Mouse (Mus musculus) forebrain, embryonic 11.5 days (tissue): ENCODE measurements at regions not wholly inside any gene's neighbourhood (a gene's known extent, or its start where the extent isn't known, plus 50 kb on each side); places are given as distances from the start of the nearest gene placed in this dataset.

Experiments used
- ATAC-seq: fragments of 200-750 bp; cut with Nextera tagmentation; replicated peaks from 2 replicates; pipeline ENCODE4 v1.8.0; 2017; ENCODE audit warnings: moderate TSS enrichment; ENCODE audit not compliant: low FRiP score
- DNase-seq: peaks from one replicate; pipeline ENCODE4 v3.0.0-alpha.2; 2017; ENCODE audit warnings: low spot score
- H3K27ac ChIP-seq: fragments of 300-500 bp; sonication (generic); 2 replicates; pipeline ENCODE4 v1.5.1; 2014; ENCODE audit warnings: low read depth, low read length
- H3K27me3 ChIP-seq: fragments of 300-500 bp; sonication (generic); 2 replicates; pipeline ENCODE4 v1.6.1; 2014; ENCODE audit warnings: mild to moderate bottlenecking, low read length, mixed read lengths; ENCODE audit not compliant: control insufficient read depth, insufficient read depth
- H3K36me3 ChIP-seq: fragments of 300-500 bp; sonication (generic); 2 replicates; pipeline ENCODE4 v1.6.1; 2014; ENCODE audit warnings: mild to moderate bottlenecking, low read length, moderate library complexity, mixed read lengths; ENCODE audit not compliant: control insufficient read depth, insufficient read depth
- H3K4me1 ChIP-seq: fragments of 300-500 bp; sonication (generic); replicated peaks from 2 replicates; pipeline ENCODE4 v1.6.1; 2014; ENCODE audit warnings: low read length, mixed read lengths; ENCODE audit not compliant: control insufficient read depth, insufficient read depth
- H3K4me2 ChIP-seq: fragments of 300-500 bp; sonication (generic); 2 replicates; pipeline ENCODE4 v1.6.1; 2014; ENCODE audit warnings: low read depth, mild to moderate bottlenecking, low read length, moderate library complexity, mixed read lengths; ENCODE audit not compliant: severe bottlenecking
- H3K4me3 ChIP-seq: fragments of 300-500 bp; sonication (generic); 2 replicates; pipeline ENCODE4 v1.5.1; 2014; ENCODE audit warnings: low read depth, low read length
- H3K9ac ChIP-seq: fragments of 300-500 bp; sonication (generic); 2 replicates; pipeline ENCODE4 v1.6.1; 2014; ENCODE audit warnings: low read length
- H3K9me3 ChIP-seq: fragments of 300-500 bp; sonication (generic); 2 replicates; pipeline ENCODE4 v1.6.1; 2016; ENCODE audit warnings: low read length, mixed read lengths; ENCODE audit not compliant: control insufficient read depth
- WGBS: fragments of 180-500 bp; shearing (Covaris S2); extraction: QIAGEN DNeasy Blood & Tissue Kit; methylation state at CpG from one replicate; pipeline ENCODE4 v1.1.7; 2014; 5-methylcytosine and 5-hydroxymethylcytosine counted together

GRCm38 (mm10) chr1:61146222-61146723, 168.5 kb downstream of the Icos start:
- Histone ChIP-seq H3K9me3 (no peaks in the 10 kb centered on the region), H3K27me3 (no peaks in the 10 kb centered on the region), H3K4me3 (no peak overlapping the region), H3K27ac (no peak overlapping the region), H3K4me2 (no peak overlapping the region), H3K4me1 (peaks cover 4% of the 10 kb centered on the region; the same call in 1 of the 2 replicates), H3K9ac (no peak overlapping the region), H3K36me3 (no peaks in the 10 kb centered on the region)
- WGBS = 28% methylated on average over 3 of the region's 3 CpGs
- ATAC-seq = peak; percentile 79
- peak; percentile 50 for DNase-seq

GRCm38 (mm10) chr1:61151742-61152141, 174.0 kb downstream of the Icos start:
- no peak overlapping the region for H3K4me2 ChIP-seq
- no peak overlapping the region for H3K27ac ChIP-seq
- H3K4me1 ChIP-seq = no peaks in the 10 kb centered on the region
- no peaks in the 10 kb centered on the region for H3K36me3 ChIP-seq
- DNase-seq (no peak), ATAC-seq (no peak)
- H3K9me3 ChIP-seq = no peaks in the 10 kb centered on the region
- WGBS = 72% methylated on average over 2 of the region's 2 CpGs
- H3K4me3 ChIP-seq = no peak overlapping the region
- no peak overlapping the region for H3K9ac ChIP-seq
- H3K27me3 ChIP-seq = no peaks in the 10 kb centered on the region

GRCm38 (mm10) chr1:61152157-61152556, 174.4 kb downstream of the Icos start:
- Histone ChIP-seq H3K9me3 (no peaks in the 10 kb centered on the region), H3K9ac (no peak overlapping the region), H3K4me1 (no peaks in the 10 kb centered on the region), H3K27ac (no peak overlapping the region), H3K27me3 (no peaks in the 10 kb centered on the region), H3K4me3 (no peak overlapping the region), H3K36me3 (no peaks in the 10 kb centered on the region), H3K4me2 (no peak overlapping the region)
- no peak for ATAC-seq
- no peak for DNase-seq
- WGBS = 90% methylated on average over 5 of the region's 5 CpGs

GRCm38 (mm10) chr1:61154216-61154615, 176.5 kb downstream of the Icos start:
- Histone ChIP-seq H3K27me3 (no peaks in the 10 kb centered on the region), H3K4me2 (no peak overlapping the region), H3K4me1 (no peaks in the 10 kb centered on the region), H3K27ac (no peak overlapping the region), H3K36me3 (no peaks in the 10 kb centered on the region), H3K9me3 (no peaks in the 10 kb centered on the region), H3K4me3 (no peak overlapping the region), H3K9ac (no peak overlapping the region)
- ATAC-seq = no peak
- DNase-seq = no peak
- WGBS = 95% methylated on average over 3 of the region's 3 CpGs

GRCm38 (mm10) chr1:61157271-61157670, 179.5 kb downstream of the Icos start:
- DNase-seq (no peak), ATAC-seq (no peak)
- Histone ChIP-seq H3K4me2 (no peak overlapping the region), H3K4me3 (no peak overlapping the region), H3K9ac (no peak overlapping the region), H3K9me3 (no peaks in the 10 kb centered on the region), H3K4me1 (no peaks in the 10 kb centered on the region), H3K27me3 (no peaks in the 10 kb centered on the region), H3K27ac (no peak overlapping the region), H3K36me3 (no peaks in the 10 kb centered on the region)
- 85% methylated on average over 4 of the region's 4 CpGs for WGBS

GRCm38 (mm10) chr1:61160505-61160904, 182.8 kb downstream of the Icos start:
- H3K4me2 ChIP-seq = no peak overlapping the region
- DNase-seq (no peak), ATAC-seq (no peak)
- no peaks in the 10 kb centered on the region for H3K36me3 ChIP-seq
- H3K27ac ChIP-seq = no peak overlapping the region
- no peaks in the 10 kb centered on the region for H3K9me3 ChIP-seq
- 82% methylated on average over 3 of the region's 3 CpGs for WGBS
- no peaks in the 10 kb centered on the region for H3K27me3 ChIP-seq
- no peak overlapping the region for H3K9ac ChIP-seq
- no peak overlapping the region for H3K4me3 ChIP-seq
- H3K4me1 ChIP-seq = no peaks in the 10 kb centered on the region

GRCm38 (mm10) chr1:61164271-61164670, 186.5 kb downstream of the Icos start:
- ATAC-seq = no peak
- no peak overlapping the region for H3K27ac ChIP-seq
- no peaks in the 10 kb centered on the region for H3K4me1 ChIP-seq
- 84% methylated on average over 2 of the region's 2 CpGs for WGBS
- H3K36me3 ChIP-seq = no peaks in the 10 kb centered on the region
- H3K9ac ChIP-seq = no peak overlapping the region
- no peak overlapping the region for H3K4me2 ChIP-seq
- no peak overlapping the region for H3K4me3 ChIP-seq
- H3K9me3 ChIP-seq = no peaks in the 10 kb centered on the region
- no peak for DNase-seq
- H3K27me3 ChIP-seq = no peaks in the 10 kb centered on the region

GRCm38 (mm10) chr1:61171941-61172340, 194.2 kb downstream of the Icos start:
- 79% methylated on average over 6 of the region's 6 CpGs for WGBS
- H3K9me3 ChIP-seq = no peaks in the 10 kb centered on the region
- H3K27me3 ChIP-seq = no peaks in the 10 kb centered on the region
- no peaks in the 10 kb centered on the region for H3K4me1 ChIP-seq
- no peak for DNase-seq
- H3K36me3 ChIP-seq = no peaks in the 10 kb centered on the region
- H3K4me2 ChIP-seq = no peak overlapping the region
- no peak overlapping the region for H3K9ac ChIP-seq
- H3K27ac ChIP-seq = no peak overlapping the region
- no peak for ATAC-seq
- no peak overlapping the region for H3K4me3 ChIP-seq

GRCm38 (mm10) chr1:61172946-61173345, 195.2 kb downstream of the Icos start:
- no peaks in the 10 kb centered on the region for H3K27me3 ChIP-seq
- DNase-seq (no peak), ATAC-seq (no peak)
- H3K4me3 ChIP-seq = no peak overlapping the region
- H3K9ac ChIP-seq = no peak overlapping the region
- H3K36me3 ChIP-seq = no peaks in the 10 kb centered on the region
- no peak overlapping the region for H3K4me2 ChIP-seq
- no peaks in the 10 kb centered on the region for H3K4me1 ChIP-seq
- H3K9me3 ChIP-seq = no peaks in the 10 kb centered on the region
- WGBS = 76% methylated on average over 6 of the region's 6 CpGs
- H3K27ac ChIP-seq = no peak overlapping the region
